ENCODE assay signal across 22 mouse cellular contexts in the genomic region with DNA sequence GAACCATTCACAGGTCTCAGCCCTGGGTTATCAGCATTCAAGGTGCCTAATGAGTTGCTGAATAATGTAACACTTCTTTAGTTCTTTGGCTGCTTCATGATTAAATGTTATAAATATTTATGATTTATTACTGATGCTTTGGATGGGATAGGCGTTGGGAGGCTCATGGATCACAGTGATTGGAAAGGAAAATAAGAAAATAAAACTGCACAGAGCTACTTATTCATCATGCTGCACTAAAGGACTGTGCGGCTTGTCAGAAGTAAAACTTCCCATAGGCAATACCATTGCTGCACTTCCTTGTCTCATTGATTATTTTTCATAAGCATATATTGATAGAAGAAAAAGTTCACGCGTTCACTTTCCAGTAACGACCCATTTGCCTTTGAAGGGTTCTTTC.
DNase-seq lines count a peak whose midpoint lies in the region; ATAC-seq lines count a peak whose summit lies in the region.
"Had no signal": no experiment of that assay in that cellular context is flagged by ENCODE, and none has a peak within 500 bp of the region (broad histone marks: within the 10 kb centered on the region; RNA-seq: fewer than 3 reads in every experiment).

No protein-coding gene starts in this region.

- H3K27me3 ChIP-seq in forebrain, embryonic 16.5 days (replicated peaks; ENCODE audit: control insufficient read depth, insufficient read depth, low read length) = no peaks in the 10 kb centered on the region
- H3K27me3 ChIP-seq in forebrain, embryonic 11.5 days (ENCODE audit: control insufficient read depth, insufficient read depth, low read length) = no peaks in the 10 kb centered on the region
- no peaks in the 10 kb centered on the region for H3K27me3 ChIP-seq in midbrain, embryonic 11.5 days (ENCODE audit: control insufficient read depth, insufficient read depth, low read length)
- H3K27me3 ChIP-seq in midbrain, embryonic 10.5 days (ENCODE audit: low read depth, poor library complexity, severe bottlenecking) = no peaks in the 10 kb centered on the region
- H3K27me3 ChIP-seq in midbrain, embryonic 14.5 days (ENCODE audit: control insufficient read depth, insufficient read depth, low read length) = no peaks in the 10 kb centered on the region
- no peaks in the 10 kb centered on the region for H3K27me3 ChIP-seq in midbrain, embryonic 16.5 days (ENCODE audit: control insufficient read depth, insufficient read depth, low read depth, low read length)
- H3K27me3 ChIP-seq: embryonic facial prominence, embryonic 15.5 days; intestine, embryonic 15.5 days had no signal

- no peak overlapping the region for H3K27ac ChIP-seq in forebrain, embryonic 16.5 days (ENCODE audit: low read length)
- H3K27ac ChIP-seq in forebrain, embryonic 11.5 days (ENCODE audit: low read depth, low read length) = no peak overlapping the region
- H3K27ac ChIP-seq in midbrain, embryonic 11.5 days (ENCODE audit: low read depth, low read length) = no peak overlapping the region
- no peak overlapping the region for H3K27ac ChIP-seq in midbrain, embryonic 10.5 days (replicated peaks)
- no peak overlapping the region for H3K27ac ChIP-seq in midbrain, embryonic 14.5 days (replicated peaks; ENCODE audit: low read depth, low read length)
- H3K27ac ChIP-seq in midbrain, embryonic 16.5 days (ENCODE audit: low read length) = no peak overlapping the region
- H3K27ac ChIP-seq: embryonic facial prominence, embryonic 15.5 days; gastrocnemius, adult 2 months; intestine, embryonic 15.5 days had no signal

- peaks cover 17% of the 10 kb centered on the region for H3K4me1 ChIP-seq in forebrain, embryonic 16.5 days (replicated peaks; ENCODE audit: control insufficient read depth, insufficient read depth, low read length)
- H3K4me1 ChIP-seq in forebrain, embryonic 11.5 days (replicated peaks; ENCODE audit: control insufficient read depth, insufficient read depth, low read length) = peaks cover 3% of the 10 kb centered on the region
- peaks cover 4% of the 10 kb centered on the region for H3K4me1 ChIP-seq in midbrain, embryonic 11.5 days (ENCODE audit: control insufficient read depth, insufficient read depth, low read length)
- H3K4me1 ChIP-seq in midbrain, embryonic 10.5 days = peaks cover 36% of the 10 kb centered on the region
- H3K4me1 ChIP-seq in midbrain, embryonic 14.5 days (ENCODE audit: control insufficient read depth, insufficient read depth, low read length) = no peaks in the 10 kb centered on the region; the same call in none of the 2 replicates
- H3K4me1 ChIP-seq in midbrain, embryonic 16.5 days (ENCODE audit: control insufficient read depth, insufficient read depth, low read length) = no peaks in the 10 kb centered on the region; the same call in 1 of the 2 replicates

- no peak overlapping the region; the same call in 1 of the 2 replicates for H3K4me2 ChIP-seq in forebrain, embryonic 16.5 days (ENCODE audit: low read length)
- H3K4me2 ChIP-seq in forebrain, embryonic 11.5 days (ENCODE audit: low read depth, low read length, severe bottlenecking) = no peak overlapping the region
- H3K4me2 ChIP-seq in midbrain, embryonic 11.5 days = no peak overlapping the region
- H3K4me2 ChIP-seq in midbrain, embryonic 14.5 days (ENCODE audit: low read length) = no peak overlapping the region
- no peak overlapping the region for H3K4me2 ChIP-seq in midbrain, embryonic 16.5 days (ENCODE audit: low read length)
- H3K4me2 ChIP-seq: embryonic facial prominence, embryonic 15.5 days; intestine, embryonic 15.5 days had no signal

- H3K36me3 ChIP-seq in forebrain, embryonic 16.5 days (ENCODE audit: control insufficient read depth, insufficient read depth) = no peaks in the 10 kb centered on the region
- no peaks in the 10 kb centered on the region for H3K36me3 ChIP-seq in forebrain, embryonic 11.5 days (ENCODE audit: control insufficient read depth, insufficient read depth, low read length)
- H3K36me3 ChIP-seq in midbrain, embryonic 11.5 days (ENCODE audit: control insufficient read depth, insufficient read depth, low read length) = no peaks in the 10 kb centered on the region
- H3K36me3 ChIP-seq in midbrain, embryonic 10.5 days = no peaks in the 10 kb centered on the region
- no peaks in the 10 kb centered on the region for H3K36me3 ChIP-seq in midbrain, embryonic 14.5 days (ENCODE audit: control insufficient read depth, insufficient read depth, low read length)
- H3K36me3 ChIP-seq in midbrain, embryonic 16.5 days (ENCODE audit: control insufficient read depth, insufficient read depth, low read length) = no peaks in the 10 kb centered on the region
- H3K36me3 ChIP-seq: embryonic facial prominence, embryonic 15.5 days; heart, embryonic 10.5 days; intestine, embryonic 15.5 days had no signal

- no peak overlapping the region for H3K9ac ChIP-seq in forebrain, embryonic 16.5 days (replicated peaks; ENCODE audit: low read depth, low read length)
- no peak overlapping the region for H3K9ac ChIP-seq in forebrain, embryonic 11.5 days (ENCODE audit: low read length)
- H3K9ac ChIP-seq in midbrain, embryonic 11.5 days (ENCODE audit: low read length) = no peak overlapping the region
- no peak overlapping the region for H3K9ac ChIP-seq in midbrain, embryonic 14.5 days (replicated peaks; ENCODE audit: low read length)
- H3K9ac ChIP-seq in midbrain, embryonic 16.5 days (ENCODE audit: low read depth, low read length) = no peak overlapping the region
- H3K9ac ChIP-seq: embryonic facial prominence, embryonic 15.5 days; intestine, embryonic 15.5 days had no signal

- WGBS in forebrain, embryonic 16.5 days = 44% methylated on average over 5 of the region's 5 CpGs
- 81% methylated on average over 5 of the region's 5 CpGs for WGBS in forebrain, embryonic 11.5 days
- whole genome bisulfite sequencing in midbrain, embryonic 11.5 days = 90% methylated on average over 5 of the region's 5 CpGs
- 88% methylated on average over 5 of the region's 5 CpGs for WGBS in midbrain, embryonic 10.5 days
- 65% methylated on average over 5 of the region's 5 CpGs for WGBS in midbrain, embryonic 14.5 days
- 58% methylated on average over 5 of the region's 5 CpGs for WGBS in midbrain, embryonic 16.5 days

- H3K4me3 ChIP-seq in forebrain, embryonic 16.5 days (replicated peaks; ENCODE audit: low read length) = no peak overlapping the region
- H3K4me3 ChIP-seq in forebrain, embryonic 11.5 days (ENCODE audit: low read depth, low read length) = no peak overlapping the region
- no peak overlapping the region for H3K4me3 ChIP-seq in midbrain, embryonic 11.5 days (ENCODE audit: low read depth, low read length)
- H3K4me3 ChIP-seq in midbrain, embryonic 10.5 days = no peak overlapping the region
- H3K4me3 ChIP-seq in midbrain, embryonic 14.5 days (replicated peaks; ENCODE audit: low read depth, low read length) = no peak overlapping the region
- no peak overlapping the region for H3K4me3 ChIP-seq in midbrain, embryonic 16.5 days (ENCODE audit: low read depth, low read length)
- H3K4me3 ChIP-seq: embryonic facial prominence, embryonic 15.5 days; erythroblast, embryonic 14.5 days; gastrocnemius, adult 2 months; heart, embryonic 10.5 days; intestine, embryonic 15.5 days had no signal

- no peak for DNase-seq in forebrain, embryonic 11.5 days (ENCODE audit: low spot score)
- DNase-seq in midbrain, embryonic 11.5 days (ENCODE audit: low spot score, missing footprints) = peak; percentile 44
- no peak for DNase-seq in midbrain, embryonic 10.5 days (ENCODE audit: low spot score)
- peak; percentile 23 for DNase-seq in midbrain, embryonic 14.5 days
- no peak for DNase-seq in embryo, embryonic 10 days (ENCODE audit: low spot score)
- DNase-seq: adrenal gland, adult 2 months; adrenal gland, postnatal 25 days; cerebellum, adult 2 months; cerebellum, postnatal 10 days; embryo, embryonic 11 days; gastrocnemius, adult 2 months; gastrocnemius, postnatal 36 days; heart, adult 18-20 months; heart, postnatal 10 days; heart, postnatal 4 days; kidney, adult 18-20 months had no signal

- H3K9me3 ChIP-seq in forebrain, embryonic 16.5 days (ENCODE audit: control insufficient read depth, low read length) = no peaks in the 10 kb centered on the region
- H3K9me3 ChIP-seq in forebrain, embryonic 11.5 days (ENCODE audit: control insufficient read depth, low read length) = no peaks in the 10 kb centered on the region
- no peaks in the 10 kb centered on the region for H3K9me3 ChIP-seq in midbrain, embryonic 11.5 days (ENCODE audit: control insufficient read depth, low read length)
- H3K9me3 ChIP-seq in midbrain, embryonic 10.5 days (replicated peaks) = no peaks in the 10 kb centered on the region
- H3K9me3 ChIP-seq in midbrain, embryonic 14.5 days (ENCODE audit: control insufficient read depth, low read length) = no peaks in the 10 kb centered on the region
- no peaks in the 10 kb centered on the region for H3K9me3 ChIP-seq in midbrain, embryonic 16.5 days (replicated peaks; ENCODE audit: control insufficient read depth, low read length, poor library complexity, severe bottlenecking)
- H3K9me3 ChIP-seq: embryonic facial prominence, embryonic 15.5 days; heart, embryonic 10.5 days; intestine, embryonic 15.5 days had no signal

- peak; percentile 45 for ATAC-seq in forebrain, embryonic 16.5 days
- ATAC-seq in forebrain, embryonic 11.5 days (replicated peaks; ENCODE audit: low FRiP score) = no peak
- ATAC-seq in midbrain, embryonic 11.5 days (ENCODE audit: low FRiP score) = no peak
- no peak for ATAC-seq in midbrain, embryonic 14.5 days (ENCODE audit: low FRiP score, low TSS enrichment)
- peak; percentile 51 for ATAC-seq in midbrain, embryonic 16.5 days
- ATAC-seq: intestine, embryonic 15.5 days had no signal

Comparison
In these comparisons a context has a peak if more than half of its experiments do, and no peak if none do; other contexts are left out.
1. ATAC-seq: peak in forebrain, embryonic 16.5 days (single experiment) and midbrain, embryonic 16.5 days (single experiment); none in forebrain, embryonic 11.5 days (single experiment), midbrain, embryonic 11.5 days (single experiment) and midbrain, embryonic 14.5 days (single experiment).
2. DNase-seq: peak in midbrain, embryonic 11.5 days (single experiment) and midbrain, embryonic 14.5 days (single experiment); none in forebrain, embryonic 11.5 days (single experiment), midbrain, embryonic 10.5 days (single experiment) and embryo, embryonic 10 days (single experiment).